Mouse (Mus musculus) bone marrow macrophage, adult 2 months (primary cell): ENCODE results near the gene Micall1.

Source experiments
- CTCF ChIP-seq: IDR thresholded peaks from 2 replicates; pipeline ENCODE4 v1.5.1; 2012; ENCODE audit warnings: low read depth, mild to moderate bottlenecking, low read length, moderate library complexity
- POLR2A ChIP-seq: IDR thresholded peaks from 2 replicates; pipeline ENCODE4 v1.6.1; 2012; ENCODE audit warnings: mild to moderate bottlenecking, low read depth, low read length, borderline replicate concordance

DNA sequence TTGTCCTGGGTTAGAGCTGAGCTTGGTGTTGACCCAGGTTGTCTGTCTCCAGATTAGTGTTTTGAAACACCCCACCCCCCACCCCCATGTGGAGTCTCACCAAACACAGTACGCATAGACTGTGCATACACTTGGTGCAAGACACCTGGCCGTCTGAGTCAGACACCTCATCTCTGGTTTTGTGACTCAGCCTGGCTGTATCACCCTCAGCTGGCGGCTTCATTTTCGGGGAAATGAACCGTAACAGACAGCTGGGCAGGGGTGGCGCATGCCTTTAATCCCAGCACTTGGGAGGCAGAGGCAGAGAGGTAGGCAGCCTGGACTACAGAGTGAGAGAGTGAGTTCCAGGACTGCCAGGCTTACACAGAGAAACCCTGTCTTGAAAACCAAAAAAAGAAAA is 68.2 kb downstream of the Micall1 start:
- no peak for TF ChIP-seq POLR2A
- no peak for TF ChIP-seq CTCF
